Mouse (Mus musculus) olfactory bulb, adult 2 months (tissue): Measurements from ENCODE around the gene Igsf21.

ENCODE experiments used
- CTCF ChIP-seq: fragments of 200-500 bp; IDR thresholded peaks from 2 replicates; pipeline ENCODE4 v1.5.1; 2012; ENCODE audit warnings: low read depth, mild to moderate bottlenecking, low read length, moderate library complexity; ENCODE audit not compliant: insufficient read depth
- POLR2A ChIP-seq: fragments of 200-500 bp; IDR thresholded peaks from 2 replicates; pipeline ENCODE4 v1.6.1; 2012; ENCODE audit warnings: mild to moderate bottlenecking, low read depth, low read length, moderate library complexity; ENCODE audit not compliant: insufficient read depth

DNA sequence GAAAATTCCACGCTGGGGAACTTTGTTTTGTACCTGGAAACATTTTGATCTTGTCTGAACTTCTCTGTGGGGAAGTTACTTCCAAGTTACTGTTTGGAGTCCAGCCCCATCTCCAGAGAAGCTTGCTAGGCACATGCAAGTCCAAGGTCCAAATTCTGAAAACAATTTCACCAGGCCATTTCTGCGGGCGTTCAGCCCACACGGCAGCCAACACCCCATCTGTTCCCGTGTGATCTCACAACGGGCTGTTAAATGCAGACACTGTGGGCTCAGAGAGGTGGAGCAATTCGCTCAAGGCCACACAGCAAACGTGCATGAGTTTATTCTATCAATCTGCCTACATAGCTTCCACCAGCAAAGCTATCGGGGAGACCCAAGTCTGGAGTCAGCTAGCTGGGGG lies 21.4 kb downstream of the Igsf21 start:
- TF ChIP-seq CTCF (no peak), POLR2A (no peak)
